Mouse (Mus musculus) heart, postnatal 14 days (tissue): ENCODE data around the gene Plekha5. TPM values are rescaled to one million over a fixed set of nuclear protein-coding genes. Genes with fewer than 3 reads are reported as not detected.
"Not testable (repeated sequence)": the region's sequence is repeated elsewhere in the genome, so short reads cannot be mapped to it uniquely, and the experiment has no call there.

ENCODE experiments used
- DNase-seq, 2 experiments: peaks; one replicate each; pipeline ENCODE4 v3.0.0; 2021 to 2022
- intact Hi-C: fragments of 180-260 bp; cut with DNase I; formaldehyde crosslinking; loops from one replicate; pipeline ENCODE4 v1.15.1; 2025
- total RNA-seq, 2 experiments: library from RNA; stranded (reverse); gene quantifications; 2 replicates each; pipeline ENCODE4 v1.2.3; 2021

Plekha5 gene
- total RNA-seq, 2 experiments from 2014 or later, result 36.6 to 36.9 TPM

GRCm38 (mm10) chr6:140561151-140561916 lies 137.5 kb downstream of the Plekha5 start:
- no peak for DNase-seq
- intact Hi-C loops, result no loop called here

- intact Hi-C loops, result no loop called here
- no peak for DNase-seq
Measured at GRCm38 (mm10) chr6:140561917-140562590, 138.2 kb downstream of the Plekha5 start.

DNA sequence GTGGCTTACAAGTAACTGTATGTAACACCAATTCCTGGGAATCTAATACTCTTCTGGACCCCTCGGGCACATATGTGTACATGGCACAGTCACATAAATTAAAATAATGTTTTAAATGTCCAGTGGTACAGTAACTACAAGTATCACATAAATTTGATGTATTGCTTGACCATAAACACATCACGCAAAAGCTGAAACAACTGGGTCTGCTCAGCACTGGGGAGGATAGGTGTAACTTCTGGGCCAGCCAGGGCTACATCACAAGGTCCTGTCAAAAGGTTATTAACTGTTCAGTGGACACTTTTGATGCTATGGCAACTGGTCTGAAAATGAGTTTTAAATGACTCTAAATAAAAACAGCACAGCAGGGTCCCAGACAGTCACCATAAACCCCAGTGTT lies 143.3 kb downstream of the Plekha5 start:
- DNase-seq, result no peak
- intact Hi-C loops, result no loop called here

DNA sequence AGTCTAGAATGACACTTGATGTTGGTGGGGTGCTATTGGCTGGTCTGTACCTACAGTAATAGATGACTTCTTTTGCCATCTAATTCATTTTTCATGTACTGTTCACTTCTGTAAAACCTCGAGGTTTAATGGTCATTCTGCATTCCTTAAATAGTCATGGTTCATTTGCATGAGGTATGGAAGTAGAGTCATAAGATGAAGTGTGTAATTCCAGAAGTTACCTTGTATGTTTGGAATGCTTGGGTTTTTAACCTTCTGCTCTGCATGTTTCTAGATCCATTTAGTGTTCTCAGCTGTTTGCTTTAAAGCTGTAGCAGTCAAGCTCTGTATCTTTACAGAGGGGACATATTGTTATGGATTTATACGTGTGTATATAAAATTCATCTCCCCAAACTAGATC lies 144.0 kb downstream of the Plekha5 start:
- intact Hi-C loops, result no loop called here
- no peak for DNase-seq

DNA sequence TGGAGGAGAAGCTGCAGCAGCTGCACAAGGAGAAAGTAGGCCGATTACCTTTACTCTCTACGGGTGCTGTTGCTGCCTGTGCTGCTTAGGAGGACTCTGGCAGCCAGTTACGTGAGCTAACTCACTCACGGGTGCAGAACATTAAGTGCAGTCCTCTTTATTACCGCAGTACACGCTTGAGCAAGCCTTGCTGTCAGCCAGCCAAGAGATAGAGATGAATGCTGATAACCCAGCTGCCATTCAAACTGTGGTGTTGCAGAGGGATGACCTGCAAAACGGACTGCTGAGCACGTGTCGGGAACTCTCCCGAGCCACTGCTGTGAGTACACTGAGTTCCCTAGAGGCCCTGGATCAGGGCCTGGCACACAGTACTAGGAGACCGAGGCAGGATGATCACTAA lies 146.3 kb downstream of the Plekha5 start:
- peak in 1 of 2 experiments; percentile 26 for DNase-seq
- intact Hi-C loops, result no loop called here

- intact Hi-C loops, result no loop called here
- DNase-seq, result no peak
Measured at GRCm38 (mm10) chr6:140574943-140575342, 151.1 kb downstream of the Plekha5 start.

GRCm38 (mm10) chr6:140576133-140576532 lies 152.3 kb downstream of the Plekha5 start:
- no peak for DNase-seq
- intact Hi-C loops, result no loop called here

DNA sequence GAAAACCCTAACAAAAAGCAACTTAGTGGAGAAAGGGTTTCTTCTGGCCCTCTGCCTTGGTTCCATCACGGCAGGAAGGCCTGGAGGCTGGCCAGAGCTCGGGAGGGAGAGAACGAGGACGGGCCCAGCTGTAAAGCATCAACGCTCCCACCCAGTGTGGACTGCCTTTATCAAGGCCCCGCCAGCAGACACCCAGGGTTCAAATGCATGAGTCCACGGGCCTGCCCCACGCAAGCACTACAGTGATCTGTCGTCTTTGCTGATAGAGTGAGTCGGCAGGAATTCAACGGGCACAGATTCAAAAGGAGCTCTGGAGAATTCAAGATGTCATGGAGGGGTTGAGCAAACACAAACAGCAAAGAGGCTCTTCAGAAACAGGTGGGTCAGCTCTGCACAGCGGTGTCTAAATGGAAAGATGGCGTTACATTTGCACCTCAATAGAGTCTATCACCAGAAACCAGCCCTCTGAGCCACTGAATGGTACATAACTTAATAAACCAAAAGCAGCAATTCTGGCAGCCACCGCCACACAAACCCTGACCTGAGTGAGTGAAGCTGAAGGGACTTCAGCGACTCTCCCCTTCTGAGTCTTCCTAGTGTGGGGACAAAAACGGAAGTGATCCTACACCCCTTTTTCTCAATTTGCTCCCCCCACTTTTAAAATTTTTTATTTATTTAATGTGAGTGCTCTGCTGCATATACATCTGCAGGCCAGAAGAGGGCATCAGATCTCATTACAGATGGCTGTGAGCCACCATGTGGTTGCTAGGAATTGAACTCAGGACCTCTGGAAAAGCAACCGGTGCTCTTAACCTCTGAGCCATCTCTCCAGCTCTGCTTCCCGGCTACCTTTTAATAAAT lies 153.3 kb downstream of the Plekha5 start:
- peak; percentile 16 to 25 for DNase-seq
- intact Hi-C loops, result no loop called here

GRCm38 (mm10) chr6:140577822-140578170 lies 153.9 kb downstream of the Plekha5 start:
- DNase-seq, result no peak
- intact Hi-C loops, result no loop called here

- DNase-seq, intact Hi-C loops: not testable (repeated sequence)
Measured at GRCm38 (mm10) chr6:140578985-140579384, 155.1 kb downstream of the Plekha5 start.

DNA sequence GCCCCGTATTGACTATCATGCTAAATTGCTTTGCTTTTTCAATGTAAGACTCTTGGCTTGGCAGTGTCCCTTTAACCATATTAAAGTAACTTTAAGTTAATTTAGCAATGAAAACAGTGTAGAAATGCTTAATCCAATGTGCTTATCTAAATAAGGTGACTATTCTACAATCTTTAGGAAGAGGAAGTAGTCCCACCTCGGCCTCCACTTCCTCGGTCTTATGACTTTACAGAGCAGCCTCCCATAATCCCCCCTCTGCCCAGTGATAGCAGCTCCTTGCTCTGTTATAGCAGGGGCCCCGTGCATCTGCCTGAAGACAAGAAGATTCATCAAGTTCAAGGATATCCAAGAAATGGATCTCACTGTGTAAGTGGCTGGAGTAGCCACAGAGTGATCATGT lies 156.3 kb downstream of the Plekha5 start:
- no peak for DNase-seq
- intact Hi-C loops, result no loop called here

DNA sequence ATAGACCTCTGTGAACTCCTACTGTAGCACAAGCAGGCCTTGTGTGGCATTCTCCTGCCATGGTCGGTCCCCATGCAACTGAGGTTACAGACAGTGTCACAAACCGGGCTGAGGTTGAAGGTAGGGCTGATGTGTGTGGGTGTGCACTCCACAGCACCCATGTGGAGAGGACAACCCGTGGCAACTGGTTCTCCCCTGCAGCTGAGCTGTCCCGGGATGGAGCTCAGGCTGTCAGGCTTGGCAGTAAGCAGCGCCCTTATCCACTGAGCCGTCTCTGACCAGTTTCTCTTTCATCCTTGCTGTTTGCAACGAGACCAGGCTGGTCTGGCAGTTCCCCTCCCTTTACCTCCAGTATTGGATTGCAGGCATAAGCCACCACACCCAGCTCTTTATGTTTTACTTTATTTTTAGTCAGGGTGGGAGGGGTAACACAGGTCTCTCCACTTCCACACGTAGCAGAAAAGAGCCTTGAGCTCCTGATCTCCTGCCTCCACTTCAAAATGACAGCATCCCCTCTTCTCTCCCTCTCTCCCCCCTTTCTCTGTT lies 162.9 kb downstream of the Plekha5 start:
- intact Hi-C loops, result no loop called here
- DNase-seq, result no peak

DNA sequence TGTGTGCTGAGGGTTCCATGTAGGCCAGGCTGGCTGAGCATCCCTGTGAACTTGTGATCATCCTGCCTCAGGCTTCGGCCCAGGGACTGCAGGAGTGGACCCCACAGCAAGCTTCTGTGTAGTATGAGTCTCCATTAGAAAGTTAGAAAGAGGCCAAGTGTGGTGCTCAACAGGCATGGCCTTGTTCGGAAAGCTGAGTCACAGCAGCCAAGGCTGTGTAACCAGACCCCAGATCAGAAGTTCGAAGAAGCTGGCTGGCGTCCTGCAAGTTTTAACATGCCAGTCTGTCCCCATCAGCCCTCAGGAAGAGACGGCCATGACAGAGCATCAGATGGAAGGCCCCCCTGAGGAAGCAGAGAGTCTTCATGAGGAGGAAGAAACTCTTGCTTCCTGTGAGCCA lies 167.5 kb downstream of the Plekha5 start:
- DNase-seq, result no peak
- intact Hi-C loops, result no loop called here

GRCm38 (mm10) chr6:140592713-140593112 lies 168.9 kb downstream of the Plekha5 start:
- DNase-seq, result no peak
- intact Hi-C loops, result no loop called here

DNA sequence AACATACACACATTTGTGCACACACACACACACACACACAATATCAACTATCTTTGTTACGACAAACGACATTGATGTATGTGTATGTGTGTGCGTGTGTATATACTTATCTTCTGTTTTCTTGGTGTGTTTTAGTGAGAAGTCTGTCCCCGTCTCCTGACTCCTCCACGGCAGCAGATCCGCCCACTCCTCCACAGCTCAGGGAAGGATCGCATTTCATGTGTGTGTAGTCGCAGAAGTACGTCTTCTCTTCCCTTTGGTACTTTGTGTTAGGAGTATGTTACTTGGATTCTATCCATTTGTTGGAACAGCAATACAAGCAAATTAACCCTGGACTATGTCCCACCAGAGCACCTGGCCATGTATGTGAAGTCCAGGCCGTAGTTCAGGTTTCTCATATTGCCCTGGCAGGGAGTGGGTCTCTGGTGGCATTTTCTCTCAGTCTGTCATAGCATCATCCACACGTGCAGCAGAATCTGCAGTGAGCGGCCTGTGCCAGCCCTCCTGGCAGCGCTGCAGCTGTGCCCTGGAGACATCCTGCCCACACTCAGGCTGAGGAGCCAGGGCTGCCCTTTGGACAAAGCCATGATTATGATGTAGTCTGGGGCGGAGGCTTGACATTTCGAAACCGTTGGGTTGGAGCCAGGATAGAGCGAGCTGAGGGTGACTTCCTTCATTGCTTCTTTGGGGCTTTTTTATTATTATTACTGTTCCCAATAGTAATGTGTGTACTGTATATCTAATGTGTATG lies 169.7 kb downstream of the Plekha5 start:
- intact Hi-C loops, result no loop called here
- peak; percentile 53 to 63 for DNase-seq

- DNase-seq, intact Hi-C loops: not testable (repeated sequence)
Measured at GRCm38 (mm10) chr6:140595551-140595950, 171.7 kb downstream of the Plekha5 start.

- no peak for DNase-seq
Measured at GRCm38 (mm10) chr6:140597381-140598329, 173.8 kb downstream of the Plekha5 start.

GRCm38 (mm10) chr6:140598516-140598915 lies 174.7 kb downstream of the Plekha5 start:
- no peak for DNase-seq

More at GRCm38 (mm10) chr6:140597381-140598329, 173.8 kb downstream of the Plekha5 start:
- intact Hi-C loops, result no loop called here

GRCm38 (mm10) chr6:140599337-140599736 lies 175.5 kb downstream of the Plekha5 start:
- intact Hi-C loops, result no loop called here
- no peak for DNase-seq

More at GRCm38 (mm10) chr6:140598516-140598915, 174.7 kb downstream of the Plekha5 start:
- intact Hi-C loops, result no loop called here
